Comparison of ENCODE assay signal across 15 mouse cellular contexts in the genomic region with DNA sequence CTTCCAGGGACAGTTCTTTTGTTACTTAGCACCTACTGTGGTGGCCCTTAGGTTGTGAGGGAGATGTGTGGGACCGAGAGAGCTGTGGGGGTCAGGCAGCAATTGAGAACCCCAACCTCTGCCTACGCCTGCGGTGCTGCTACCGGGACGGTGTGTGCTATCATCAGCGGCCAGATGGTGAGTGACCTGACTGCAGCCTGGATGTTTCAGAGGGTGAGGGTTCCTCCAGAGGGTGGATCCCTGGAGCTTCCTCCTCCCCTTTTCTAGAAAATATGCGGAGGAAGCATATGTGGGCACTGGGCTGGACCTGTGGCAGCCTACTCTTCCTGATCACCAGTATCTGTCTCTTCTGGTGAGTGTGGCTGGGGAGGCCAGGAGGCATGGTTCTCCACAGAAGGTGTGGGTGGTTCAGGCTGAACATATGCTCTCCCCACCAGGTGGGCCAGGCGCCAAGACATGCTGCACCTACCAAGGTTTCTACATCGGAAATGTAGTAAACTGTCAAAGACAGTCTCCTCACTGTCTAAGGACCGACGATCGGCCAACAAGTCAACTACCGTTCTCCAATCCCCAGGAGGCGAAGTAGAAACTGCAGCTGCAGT. TPM values are rescaled to one million over a fixed set of nuclear protein-coding genes. Genes with fewer than 3 reads are reported as not detected.
DNase-seq lines count a peak whose midpoint lies in the region; ATAC-seq and TF ChIP-seq lines count a peak whose summit lies in the region.
"Had no signal": no experiment of that assay in that cellular context is flagged by ENCODE, and none has a peak within 500 bp of the region (broad histone marks: within the 10 kb centered on the region; RNA-seq: fewer than 3 reads in every experiment).

No protein-coding gene starts in this region.

- DNase-seq in frontal cortex, postnatal 36 days (ENCODE audit: low spot score in 2 of 2): peak; percentile 43 to 47
- DNase-seq in frontal cortex, postnatal 25 days (ENCODE audit: low spot score in 2 of 2): no peak
- peak; percentile 74 for DNase-seq in G1E (ENCODE audit: low spot score)
- DNase-seq in cerebellum, postnatal 25 days: peak; percentile 80 to 87
- DNase-seq in liver, postnatal 0 days: peak; percentile 33
- DNase-seq in lung, postnatal 10 days: no peak
- no peak for DNase-seq in thymus, postnatal 14 days
- DNase-seq: embryo, embryonic 11 days; gastrocnemius, postnatal 36 days had no signal

- H3K27me3 ChIP-seq in G1E (ENCODE audit: insufficient read depth, low read length): 0 out of 2 replicates have a peak, but pooled peaks cover under 1% of the 10 kb centered on the region
- H3K27me3 ChIP-seq in liver, postnatal 0 days (ENCODE audit: insufficient read depth, low read length): peaks cover 13% of the 10 kb centered on the region
- H3K27me3 ChIP-seq in intestine, postnatal 0 days (replicated peaks; ENCODE audit: control insufficient read depth, insufficient read depth, low read length): 0 out of 2 replicates have a peak, but pooled peaks cover 4% of the 10 kb centered on the region

- WGBS in liver, postnatal 0 days (ENCODE audit: insufficient replicate concordance): 52% methylated on average over 14 of the region's 14 CpGs
- WGBS in intestine, postnatal 0 days: 80% methylated on average over 14 of the region's 14 CpGs

- H3K4me3 ChIP-seq in G1E (ENCODE audit: low read depth, low read length): peak overlapping the region; percentile 37; the same call in 1 of the 2 replicates
- H3K4me3 ChIP-seq in liver, postnatal 0 days (ENCODE audit: low read depth, low read length): no peak overlapping the region
- no peak overlapping the region for H3K4me3 ChIP-seq in intestine, postnatal 0 days (ENCODE audit: low read depth, low read length)
- H3K4me3 ChIP-seq: limb, embryonic 15.5 days had no signal

- ATAC-seq in G1E (ENCODE audit: extremely low read depth, insufficient number of reproducible peaks, low FRiP score, poor library complexity, severe bottlenecking): peak; percentile 70
- peak; percentile 73 for ATAC-seq in liver, postnatal 0 days
- ATAC-seq in intestine, postnatal 0 days: no peak

- no peaks in the 10 kb centered on the region for H3K9me3 ChIP-seq in G1E (replicated peaks)
- no peaks in the 10 kb centered on the region for H3K9me3 ChIP-seq in liver, postnatal 0 days (ENCODE audit: low read length)
- no peaks in the 10 kb centered on the region for H3K9me3 ChIP-seq in intestine, postnatal 0 days (ENCODE audit: control insufficient read depth)
- H3K9me3 ChIP-seq: limb, embryonic 15.5 days had no signal

- peaks cover 48% of the 10 kb centered on the region for H3K36me3 ChIP-seq in G1E (replicated peaks)
- 0 out of 2 replicates have a peak, but pooled peaks cover 4% of the 10 kb centered on the region for H3K36me3 ChIP-seq in liver, postnatal 0 days (replicated peaks; ENCODE audit: insufficient read depth, low read length)
- peaks cover 8% of the 10 kb centered on the region; the same call in 1 of the 2 replicates for H3K36me3 ChIP-seq in intestine, postnatal 0 days (ENCODE audit: control insufficient read depth, insufficient read depth)

- H3K27ac ChIP-seq in liver, postnatal 0 days (ENCODE audit: low read depth): no peak overlapping the region
- no peak overlapping the region for H3K27ac ChIP-seq in intestine, postnatal 0 days (ENCODE audit: low read depth, low read length)
- H3K27ac ChIP-seq: kidney, postnatal 0 days; limb, embryonic 15.5 days had no signal

- no peak for TF ChIP-seq EP300 in liver, postnatal 0 days (IDR thresholded peaks at IDR 0.05; ENCODE audit: low read depth)

- H3K4me2 ChIP-seq in liver, postnatal 0 days (ENCODE audit: low read depth, low read length): no peak overlapping the region
- no peak overlapping the region for H3K4me2 ChIP-seq in intestine, postnatal 0 days (replicated peaks; ENCODE audit: low read depth)
- H3K4me2 ChIP-seq: limb, embryonic 15.5 days had no signal

- H3K9ac ChIP-seq in liver, postnatal 0 days (replicated peaks): no peak overlapping the region
- no peak overlapping the region for H3K9ac ChIP-seq in intestine, postnatal 0 days (ENCODE audit: low read depth, low read length)
- H3K9ac ChIP-seq: limb, embryonic 15.5 days had no signal

- peaks cover 90% of the 10 kb centered on the region for H3K4me1 ChIP-seq in G1E (ENCODE audit: insufficient read depth, low read depth, low read length)
- H3K4me1 ChIP-seq in liver, postnatal 0 days (ENCODE audit: insufficient read depth): peaks cover 8% of the 10 kb centered on the region
- H3K4me1 ChIP-seq in intestine, postnatal 0 days (replicated peaks; ENCODE audit: control insufficient read depth, insufficient read depth, low read length): no peaks in the 10 kb centered on the region

- no peak for TF ChIP-seq CTCF in G1E (IDR thresholded peaks at IDR 0.05; ENCODE audit: low read depth, low read length)
- TF ChIP-seq CTCF in liver, postnatal 0 days (IDR thresholded peaks at IDR 0.05; ENCODE audit: low read depth): no peak
- no peak for TF ChIP-seq CTCF in intestine, postnatal 0 days (IDR thresholded peaks at IDR 0.05; ENCODE audit: low read depth)

RNA-seq across cellular contexts. Expression of a gene that starts 1.0 kb away (rescaled TPM):
- total RNA-seq in G1E (2014; fragmentation: Nextera tagmentation) (not detected in 2 replicates), G1E (2017) (0.41 TPM in 1 of 2 replicates, not detected in the other)
- polyA plus RNA-seq in G1E (2012): not detected in 2 replicates
- 0.34 TPM in 1 of 2 replicates, not detected in the other for polyA plus RNA-seq in liver, postnatal 0 days (2015; fragmentation: Nextera tagmentation; extraction: Ambion mirVana)
- polyA plus RNA-seq in intestine, postnatal 0 days (2015; fragmentation: Nextera tagmentation; extraction: Ambion mirVana): 0.59 TPM in 1 of 2 replicates, not detected in the other
- total RNA-seq: ES-E14; gastrocnemius, postnatal 36 days; layer of hippocampus, postnatal 14 days had no signal
- polyA plus RNA-seq: heart, embryonic 16.5 days had no signal

RNA-seq across cellular contexts. Expression of a gene that starts 1.1 kb away (rescaled TPM):
- not detected in 2 replicates for total RNA-seq in G1E (2014; fragmentation: Nextera tagmentation)
- not detected in 2 replicates for total RNA-seq in G1E (2017)
- 0.13 and 0.15 TPM in 2 replicates for polyA plus RNA-seq in G1E (2012)
- polyA plus RNA-seq in liver, postnatal 0 days (2015; fragmentation: Nextera tagmentation; extraction: Ambion mirVana): 0.07 TPM in 1 of 2 replicates, not detected in the other
- 0.12 and 0.30 TPM in 2 replicates for polyA plus RNA-seq in intestine, postnatal 0 days (2015; fragmentation: Nextera tagmentation; extraction: Ambion mirVana)
- total RNA-seq: gastrocnemius, postnatal 36 days had no signal

RNA-seq across cellular contexts. Expression of a gene that starts 5.7 kb away (rescaled TPM):
- total RNA-seq in G1E (2014; fragmentation: Nextera tagmentation): 1.7 and 4.7 TPM in 2 replicates
- total RNA-seq in G1E (2017): 6.8 and 12.1 TPM in 2 replicates
- polyA plus RNA-seq in G1E (2012): 40.6 and 61.2 TPM in 2 replicates
- polyA plus RNA-seq in liver, postnatal 0 days (2015; fragmentation: Nextera tagmentation; extraction: Ambion mirVana): 23.6 and 24.2 TPM in 2 replicates
- polyA plus RNA-seq in intestine, postnatal 0 days (2015; fragmentation: Nextera tagmentation; extraction: Ambion mirVana): 74.3 and 75.5 TPM in 2 replicates

RNA-seq across cellular contexts. Expression of a gene that starts 8.9 kb away (rescaled TPM):
- total RNA-seq in G1E (2014; fragmentation: Nextera tagmentation) (1,543 and 2,339 TPM in 2 replicates), G1E (2017) (548 and 573 TPM in 2 replicates)
- 5,642 and 5,886 TPM in 2 replicates for polyA plus RNA-seq in G1E (2012)
- polyA plus RNA-seq in liver, postnatal 0 days (2015; fragmentation: Nextera tagmentation; extraction: Ambion mirVana): 280 and 288 TPM in 2 replicates
- polyA plus RNA-seq in intestine, postnatal 0 days (2015; fragmentation: Nextera tagmentation; extraction: Ambion mirVana): 419 and 467 TPM in 2 replicates

RNA-seq across cellular contexts. Expression of a gene that starts 12.7 kb away (rescaled TPM):
- total RNA-seq in G1E (2014; fragmentation: Nextera tagmentation) (not detected in 2 replicates), G1E (2017) (0.05 and 0.06 TPM in 2 replicates)
- polyA plus RNA-seq in G1E (2012): not detected in 2 replicates
- polyA plus RNA-seq in liver, postnatal 0 days (2015; fragmentation: Nextera tagmentation; extraction: Ambion mirVana): not detected in 2 replicates
- polyA plus RNA-seq in intestine, postnatal 0 days (2015; fragmentation: Nextera tagmentation; extraction: Ambion mirVana): not detected in 2 replicates
- total RNA-seq: ES-E14; gastrocnemius, postnatal 36 days; layer of hippocampus, postnatal 14 days had no signal
- polyA plus RNA-seq: heart, embryonic 16.5 days; kidney, postnatal 0 days; limb, embryonic 15.5 days had no signal

Comparison
In these comparisons a context has a peak if more than half of its experiments do, and no peak if none do; other contexts are left out.
1. DNase-seq: peak in frontal cortex, postnatal 36 days (2 of 2), G1E (single experiment), cerebellum, postnatal 25 days (2 of 2) and liver, postnatal 0 days (single experiment); none in frontal cortex, postnatal 25 days (0 of 2), lung, postnatal 10 days (single experiment) and thymus, postnatal 14 days (single experiment).